Comparison of ENCODE assay signal across 7 mouse cellular contexts in the genomic region with DNA sequence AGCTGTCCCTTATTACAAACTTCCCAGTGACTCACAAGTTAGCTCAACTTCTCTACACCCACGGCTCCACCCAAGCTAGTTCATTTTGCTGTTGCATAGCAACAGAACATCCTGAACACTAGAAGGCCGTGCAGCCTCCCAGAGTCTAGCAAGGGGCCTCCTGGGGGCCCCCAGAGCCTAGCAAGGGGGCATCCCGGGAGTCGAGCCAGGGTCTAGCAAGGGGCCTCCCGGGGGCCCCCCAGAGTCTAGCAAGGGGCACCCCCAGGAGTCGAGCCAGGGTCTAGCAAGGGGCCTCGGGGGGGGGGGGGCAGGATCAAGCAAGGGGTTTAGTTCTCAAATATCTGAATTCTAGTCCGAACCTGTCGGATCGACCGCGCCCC. TPM values are rescaled to one million over a fixed set of nuclear protein-coding genes. Genes with fewer than 3 reads are reported as not detected.
A peak's percentile ranks its signal among the peaks of the same experiment; 100 is the strongest.
DNase-seq lines count a peak whose midpoint lies in the region; ATAC-seq lines count a peak whose summit lies in the region.

No protein-coding gene starts in this region.

- H3K27me3 ChIP-seq in hindbrain, embryonic 15.5 days: no peaks in the 10 kb centered on the region

- peaks cover 15% of the 10 kb centered on the region for H3K4me1 ChIP-seq in hindbrain, embryonic 15.5 days (replicated peaks)

- H3K4me3 ChIP-seq in hindbrain, embryonic 15.5 days: peak overlapping the region; percentile 90

- 0% methylated on average over 12 of the region's 12 CpGs for WGBS in hindbrain, embryonic 15.5 days

- no peaks in the 10 kb centered on the region for H3K9me3 ChIP-seq in hindbrain, embryonic 15.5 days

- H3K36me3 ChIP-seq in hindbrain, embryonic 15.5 days: peaks cover 27% of the 10 kb centered on the region

- ATAC-seq in hindbrain, embryonic 15.5 days (ENCODE audit: low FRiP score, low read depth): peak; percentile 64
- peak; percentile 35 for ATAC-seq in megakaryocyte progenitor cell, adult 5-6 weeks (replicated peaks; ENCODE audit: poor library complexity)

- peak overlapping the region; percentile 86 for H3K4me2 ChIP-seq in hindbrain, embryonic 15.5 days

- DNase-seq in T-cell, adult 2 months (ENCODE audit: low spot score): peak; percentile 74
- peak; percentile 38 for DNase-seq in cerebellum, adult 8-10 months
- DNase-seq in frontal cortex, postnatal 14 days (ENCODE audit: low spot score in 2 of 2): peak; percentile 42 to 48
- peak; percentile 70 to 76 for DNase-seq in left cerebral cortex, postnatal 14 days (ENCODE audit: low spot score in 2 of 2)
- DNase-seq in right cerebral cortex, postnatal 14 days: peak; percentile 43

- peak overlapping the region; percentile 61 for H3K9ac ChIP-seq in hindbrain, embryonic 15.5 days

- intact Hi-C loops in left cerebral cortex, postnatal 14 days (cut with DNase I): loop anchor here (2.0 to 5.0 kb wide), 2 partner anchors 150 to 223 kb away; no protein-coding TSS in a partner anchor

- peak overlapping the region; percentile 92 for H3K27ac ChIP-seq in hindbrain, embryonic 15.5 days (replicated peaks)

RNA-seq across cellular contexts. Expression of gene Sfr1, which starts 0.8 kb away (rescaled TPM):
- polyA plus RNA-seq in hindbrain, embryonic 15.5 days (2015; fragmentation: Nextera tagmentation; extraction: Ambion mirVana): 153 and 157 TPM in 2 replicates
- total RNA-seq in left cerebral cortex, postnatal 14 days (2021): 100 to 1,000 TPM in 1 of 2 experiments, 10 to 100 TPM in 1; 97.9 to 102 TPM
- 122 and 128 TPM in 2 replicates for total RNA-seq in megakaryocyte progenitor cell, adult 5-6 weeks (2015)
- total RNA-seq in megakaryocyte progenitor cell, adult 5-6 weeks (2017): 131 and 138 TPM in 2 replicates

RNA-seq across cellular contexts. Expression of gene Col17a1, which starts 38.8 kb away (rescaled TPM):
- polyA plus RNA-seq in hindbrain, embryonic 15.5 days (2015; fragmentation: Nextera tagmentation; extraction: Ambion mirVana): 0.13 and 0.24 TPM in 2 replicates
- under 1 TPM; 0.23 to 0.40 TPM for total RNA-seq in left cerebral cortex, postnatal 14 days (2021)
- not detected in 2 replicates for total RNA-seq in megakaryocyte progenitor cell, adult 5-6 weeks (2015)
- total RNA-seq in megakaryocyte progenitor cell, adult 5-6 weeks (2017): 0.14 TPM in 1 of 2 replicates, not detected in the other

Comparison
In these comparisons a context has a peak if more than half of its experiments do, and no peak if none do; other contexts are left out.
1. Peak in every context shown above with its lines: DNase-seq, ATAC-seq, H3K4me3 ChIP-seq and H3K27ac ChIP-seq.